Mouse (Mus musculus) hindbrain, embryonic 16.5 days (tissue): Measurements from ENCODE around the gene Gpat2. TPM values are rescaled to one million over a fixed set of nuclear protein-coding genes. Genes with fewer than 3 reads are reported as not detected.

Experiments used
- ATAC-seq: fragments of 200-750 bp; cut with Nextera tagmentation; 2 replicates; pipeline ENCODE4 v1.8.0; 2017; ENCODE audit warnings: moderate TSS enrichment, moderate library complexity
- H3K27ac ChIP-seq: fragments of 300-500 bp; sonication (generic); 2 replicates; pipeline ENCODE4 v1.5.1; 2014; ENCODE audit warnings: low read depth, mild to moderate bottlenecking, control low read depth, low read length, moderate library complexity
- H3K27me3 ChIP-seq: fragments of 300-500 bp; sonication (generic); replicated peaks from 2 replicates; pipeline ENCODE4 v1.6.1; 2014; ENCODE audit warnings: low read length; ENCODE audit not compliant: control insufficient read depth, insufficient read depth
- H3K36me3 ChIP-seq: fragments of 300-500 bp; sonication (generic); 2 replicates; pipeline ENCODE4 v1.6.1; 2014; ENCODE audit warnings: mild to moderate bottlenecking, low read length, moderate library complexity, mixed read lengths; ENCODE audit not compliant: control insufficient read depth, insufficient read depth
- H3K4me1 ChIP-seq: fragments of 300-500 bp; sonication (generic); 2 replicates; pipeline ENCODE4 v1.6.1; 2014; ENCODE audit warnings: low read depth, low read length; ENCODE audit not compliant: control insufficient read depth, insufficient read depth
- H3K4me2 ChIP-seq: fragments of 300-500 bp; sonication (generic); 2 replicates; pipeline ENCODE4 v1.6.1; 2014; ENCODE audit warnings: mild to moderate bottlenecking, low read length, control low read depth, moderate library complexity
- H3K4me3 ChIP-seq: fragments of 300-500 bp; sonication (generic); 2 replicates; pipeline ENCODE4 v1.5.1; 2014; ENCODE audit warnings: mild to moderate bottlenecking, low read length, control low read depth, moderate library complexity
- H3K9ac ChIP-seq: fragments of 300-500 bp; sonication (generic); 2 replicates; pipeline ENCODE4 v1.6.1; 2014; ENCODE audit warnings: low read depth, mild to moderate bottlenecking, control low read depth, low read length, moderate library complexity
- H3K9me3 ChIP-seq: fragments of 300-500 bp; sonication (generic); 2 replicates; pipeline ENCODE4 v1.6.1; 2014; ENCODE audit warnings: mild to moderate bottlenecking, low read length, moderate library complexity; ENCODE audit not compliant: control insufficient read depth
- WGBS: fragments of 180-500 bp; shearing (Covaris S2); extraction: QIAGEN DNeasy Blood & Tissue Kit; methylation state at CpG from one replicate; pipeline ENCODE4 v1.1.7; 2014; 5-methylcytosine and 5-hydroxymethylcytosine counted together
- polyA plus RNA-seq: library from polyadenylated mRNA; unstranded; fragments of >200 nt; fragmentation: Nextera tagmentation; extraction: Ambion mirVana; gene quantifications from 2 replicates; pipeline ENCODE4 v1.2.1, GENCODE M21; 2015

The Gpat2 gene
- polyA plus RNA-seq, 1 experiment from 2014 or later, result 0.28 TPM

- Histone ChIP-seq H3K4me2 (no peak overlapping the region), H3K4me3 (no peak overlapping the region), H3K9ac (no peak overlapping the region), H3K9me3 (no peaks in the 10 kb centered on the region), H3K4me1 (no peaks in the 10 kb centered on the region), H3K27ac (no peak overlapping the region), H3K36me3 (0 out of 2 replicates have a peak, but pooled peaks cover 13% of the 10 kb centered on the region), H3K27me3 (no peaks in the 10 kb centered on the region)
- 80% methylated on average over 9 of the region's 9 CpGs for WGBS
- ATAC-seq, result 0 out of 2 replicates have a peak, but pooled peaks have one; percentile 15
Measured at GRCm38 (mm10) chr2:127433487-127434295, 8.7 kb downstream of the Gpat2 start.

GRCm38 (mm10) chr2:127435135-127435534 lies 10.1 kb downstream of the Gpat2 start:
- H3K9me3 ChIP-seq, result no peaks in the 10 kb centered on the region
- H3K36me3 ChIP-seq, result 0 out of 2 replicates have a peak, but pooled peaks cover 13% of the 10 kb centered on the region
- H3K27me3 ChIP-seq, result no peaks in the 10 kb centered on the region
- H3K9ac ChIP-seq, result no peak overlapping the region
- 52% methylated on average over 2 of the region's 2 CpGs for WGBS
- H3K4me3 ChIP-seq, result no peak overlapping the region
- no peaks in the 10 kb centered on the region for H3K4me1 ChIP-seq
- ATAC-seq, result no peak
- H3K4me2 ChIP-seq, result no peak overlapping the region
- no peak overlapping the region for H3K27ac ChIP-seq

DNA sequence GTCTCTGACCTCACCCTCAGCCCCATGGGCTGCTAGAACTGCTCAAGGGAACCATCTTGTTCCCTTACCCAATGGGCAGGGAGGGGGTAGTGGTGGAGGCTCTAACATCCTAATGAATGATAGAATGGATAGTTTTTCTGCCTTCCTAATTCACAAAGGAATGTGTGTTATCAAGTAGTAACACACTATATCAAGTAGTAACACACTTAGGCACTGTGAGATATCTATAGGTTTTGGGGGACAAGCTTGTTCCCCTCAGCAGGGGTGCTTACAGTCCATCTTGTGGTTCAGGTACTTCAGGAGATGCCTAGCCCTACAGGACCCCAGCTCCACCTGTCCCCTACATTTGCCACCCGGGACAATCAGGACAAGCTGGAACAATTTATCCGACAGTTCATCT lies 10.6 kb downstream of the Gpat2 start:
- 96% methylated on average over 2 of the region's 2 CpGs for WGBS
- H3K4me2 ChIP-seq, result no peak overlapping the region
- ATAC-seq, result no peak
- H3K4me1 ChIP-seq, result no peaks in the 10 kb centered on the region
- no peak overlapping the region for H3K9ac ChIP-seq
- 0 out of 2 replicates have a peak, but pooled peaks cover 13% of the 10 kb centered on the region for H3K36me3 ChIP-seq
- no peaks in the 10 kb centered on the region for H3K27me3 ChIP-seq
- no peak overlapping the region for H3K4me3 ChIP-seq
- H3K27ac ChIP-seq, result no peak overlapping the region
- no peaks in the 10 kb centered on the region for H3K9me3 ChIP-seq

GRCm38 (mm10) chr2:127437697-127438096 lies 12.7 kb downstream of the Gpat2 start:
- WGBS, result 78% methylated on average over 5 of the region's 5 CpGs
- H3K4me3 ChIP-seq, result no peak overlapping the region
- ATAC-seq, result no peak
- H3K9me3 ChIP-seq, result no peaks in the 10 kb centered on the region
- no peak overlapping the region for H3K27ac ChIP-seq
- 0 out of 2 replicates have a peak, but pooled peaks cover 13% of the 10 kb centered on the region for H3K36me3 ChIP-seq
- no peaks in the 10 kb centered on the region for H3K4me1 ChIP-seq
- H3K9ac ChIP-seq, result no peak overlapping the region
- no peak overlapping the region for H3K4me2 ChIP-seq
- H3K27me3 ChIP-seq, result no peaks in the 10 kb centered on the region

- Histone ChIP-seq H3K27me3 (no peaks in the 10 kb centered on the region), H3K36me3 (no peaks in the 10 kb centered on the region), H3K27ac (no peak within 1 kb of the TSS), H3K4me3 (peak within 1 kb of the TSS; percentile 57), H3K9me3 (no peaks in the 10 kb centered on the region), H3K4me1 (peaks cover 11% of the 10 kb centered on the region), H3K4me2 (peak within 1 kb of the TSS; percentile 71), H3K9ac (peak within 1 kb of the TSS; percentile 64)
- peak; percentile 97 for ATAC-seq
- 3% methylated on average over 37 of the region's 37 CpGs for WGBS
Measured at GRCm38 (mm10) chr2:127444055-127444789, 19.2 kb downstream of the Gpat2 start, which contains the start of gene Fahd2a. TSS of gene Fahd2a (minus strand) at chr2:127444565.

GRCm38 (mm10) chr2:127446847-127447246 lies 21.8 kb downstream of the Gpat2 start:
- ATAC-seq, result no peak
- H3K27me3 ChIP-seq, result 0 out of 2 replicates have a peak, but pooled peaks cover 2% of the 10 kb centered on the region
- peaks cover 11% of the 10 kb centered on the region for H3K4me1 ChIP-seq
- 55% methylated on average over 3 of the region's 3 CpGs for WGBS
- no peak overlapping the region for H3K4me3 ChIP-seq
- no peaks in the 10 kb centered on the region for H3K36me3 ChIP-seq
- H3K27ac ChIP-seq, result no peak overlapping the region
- H3K9ac ChIP-seq, result no peak overlapping the region
- no peaks in the 10 kb centered on the region for H3K9me3 ChIP-seq
- H3K4me2 ChIP-seq, result no peak overlapping the region

- Histone ChIP-seq H3K27me3 (0 out of 2 replicates have a peak, but pooled peaks cover 2% of the 10 kb centered on the region), H3K9ac (no peak overlapping the region), H3K9me3 (no peaks in the 10 kb centered on the region), H3K4me1 (peaks cover 2% of the 10 kb centered on the region), H3K4me3 (no peak overlapping the region), H3K27ac (no peak overlapping the region), H3K36me3 (no peaks in the 10 kb centered on the region), H3K4me2 (no peak overlapping the region)
- no peak for ATAC-seq
- 61% methylated on average over 7 of the region's 7 CpGs for WGBS
Measured at GRCm38 (mm10) chr2:127449691-127450090, 24.7 kb downstream of the Gpat2 start.

DNA sequence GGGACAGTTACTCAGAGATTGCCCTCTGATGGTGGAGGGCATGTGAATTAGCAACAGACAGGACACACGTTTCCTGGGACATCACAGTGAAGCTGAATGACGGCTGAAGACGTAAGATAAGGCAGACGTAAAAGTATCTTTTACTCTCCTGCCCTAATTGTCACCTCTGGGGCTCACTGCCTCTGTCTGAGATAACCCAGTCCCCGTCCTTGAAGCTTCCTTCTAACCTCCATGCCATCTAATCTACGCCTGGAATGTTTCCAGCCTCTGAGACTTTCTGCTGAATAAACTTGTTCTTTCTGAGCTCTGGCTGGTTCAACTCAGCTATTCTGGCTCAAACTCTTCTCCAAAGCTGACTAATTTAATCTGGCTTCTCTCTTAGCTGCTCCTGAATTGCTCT lies 26.7 kb downstream of the Gpat2 start:
- Histone ChIP-seq H3K27ac (no peak overlapping the region), H3K36me3 (no peaks in the 10 kb centered on the region), H3K4me1 (no peaks in the 10 kb centered on the region), H3K9ac (no peak overlapping the region), H3K4me3 (no peak overlapping the region), H3K27me3 (0 out of 2 replicates have a peak, but pooled peaks cover 2% of the 10 kb centered on the region), H3K9me3 (no peaks in the 10 kb centered on the region), H3K4me2 (no peak overlapping the region)
- WGBS, result 56% methylated on average over 6 of the region's 6 CpGs
- ATAC-seq, result no peak

- no peaks in the 10 kb centered on the region; the same call in 1 of the 2 replicates for H3K36me3 ChIP-seq
- H3K4me2 ChIP-seq, result no peak overlapping the region
- 73% methylated on average over 9 of the region's 9 CpGs for WGBS
- ATAC-seq, result no peak
- H3K27ac ChIP-seq, result no peak overlapping the region
- H3K4me1 ChIP-seq, result no peaks in the 10 kb centered on the region
- no peak overlapping the region for H3K9ac ChIP-seq
- H3K27me3 ChIP-seq, result 0 out of 2 replicates have a peak, but pooled peaks cover 2% of the 10 kb centered on the region
- no peaks in the 10 kb centered on the region for H3K9me3 ChIP-seq
- no peak overlapping the region for H3K4me3 ChIP-seq
Measured at GRCm38 (mm10) chr2:127453141-127453540, 28.1 kb downstream of the Gpat2 start.
